Mouse (Mus musculus): Measurements from ENCODE around the gene Rnf11.

GRCm38 (mm10) chr4:109444471-109444870 lies 40.1 kb downstream of the Rnf11 start:
- no peak for TF ChIP-seq CTCF (IDR thresholded peaks at IDR 0.05; ENCODE audit: low read depth, low read length)
- no peak for TF ChIP-seq POLR2A (IDR thresholded peaks at IDR 0.05; ENCODE audit: extremely low read depth, insufficient read depth, low read length)

Data from liver, adult 2 months (tissue).